Mouse (Mus musculus): ENCODE measurements around the gene Strn. TPM values are rescaled to one million over a fixed set of nuclear protein-coding genes. Genes with fewer than 3 reads are reported as not detected.

Strn gene
- 7.6 and 9.0 TPM in 2 replicates for polyA plus RNA-seq (2014; fragmentation: Nextera tagmentation; extraction: Ambion mirVana)

DNA sequence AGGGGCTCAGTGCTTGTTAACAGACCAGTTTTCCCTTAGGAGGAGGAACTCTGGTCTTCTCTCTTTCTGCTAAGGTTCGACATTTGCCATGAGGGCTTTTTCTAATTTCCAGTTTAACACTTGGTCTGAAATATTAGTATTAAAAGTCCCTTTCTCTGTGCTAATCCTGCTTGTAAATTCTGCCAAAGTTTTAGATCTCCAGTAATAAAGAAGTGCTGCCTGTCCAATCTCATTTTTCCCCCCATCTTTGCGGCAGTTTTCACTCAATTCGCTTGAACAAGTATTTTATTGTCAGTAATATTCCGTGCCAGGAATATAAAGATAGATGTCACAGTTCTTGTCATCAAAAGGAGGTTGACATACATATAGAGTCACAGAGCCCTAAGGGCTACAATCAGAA, at the start of gene Strn:
TSS of gene Strn (minus strand) at position 101 of the 400 bp plus-strand sequence.
- peak within 1 kb of the TSS; percentile 91 for H3K9ac ChIP-seq (replicated peaks; ENCODE audit: low read depth, low read length)
- 25% methylated on average over 4 of the region's 4 CpGs for WGBS
- H3K27ac ChIP-seq (ENCODE audit: low read depth, low read length): peak within 1 kb of the TSS; percentile 62
- H3K9me3 ChIP-seq (ENCODE audit: control insufficient read depth, low read length): no peaks in the 10 kb centered on the region
- no peaks in the 10 kb centered on the region for H3K36me3 ChIP-seq (ENCODE audit: control insufficient read depth, insufficient read depth, low read length)
- peak within 1 kb of the TSS; percentile 96 for H3K4me3 ChIP-seq (ENCODE audit: low read depth, low read length)
- peaks cover 16% of the 10 kb centered on the region; the same call in 1 of the 2 replicates for H3K4me1 ChIP-seq (ENCODE audit: control insufficient read depth, insufficient read depth, low read length)
- no peaks in the 10 kb centered on the region for H3K27me3 ChIP-seq (ENCODE audit: control insufficient read depth, insufficient read depth, low read length)
- no peak for ATAC-seq (ENCODE audit: low read depth)
- H3K4me2 ChIP-seq (ENCODE audit: low read depth, low read length): peak within 1 kb of the TSS; percentile 85

GRCm38 (mm10) chr17:78778765-78779164, 41.8 kb upstream of the Strn start:
- H3K9ac ChIP-seq (replicated peaks; ENCODE audit: low read depth, low read length): no peak overlapping the region
- H3K27me3 ChIP-seq (ENCODE audit: control insufficient read depth, insufficient read depth, low read length): no peaks in the 10 kb centered on the region
- no peaks in the 10 kb centered on the region for H3K9me3 ChIP-seq (ENCODE audit: control insufficient read depth, low read length)
- no peak overlapping the region for H3K27ac ChIP-seq (ENCODE audit: low read depth, low read length)
- H3K4me3 ChIP-seq (ENCODE audit: low read depth, low read length): no peak overlapping the region
- H3K4me2 ChIP-seq (ENCODE audit: low read depth, low read length): no peak overlapping the region
- no peak for ATAC-seq (ENCODE audit: low read depth)
- peaks cover 9% of the 10 kb centered on the region; the same call in 1 of the 2 replicates for H3K36me3 ChIP-seq (ENCODE audit: control insufficient read depth, insufficient read depth, low read length)
- no peaks in the 10 kb centered on the region for H3K4me1 ChIP-seq (ENCODE audit: control insufficient read depth, insufficient read depth, low read length)
- 93% methylated on average over 1 of the region's 1 CpGs for WGBS

DNA sequence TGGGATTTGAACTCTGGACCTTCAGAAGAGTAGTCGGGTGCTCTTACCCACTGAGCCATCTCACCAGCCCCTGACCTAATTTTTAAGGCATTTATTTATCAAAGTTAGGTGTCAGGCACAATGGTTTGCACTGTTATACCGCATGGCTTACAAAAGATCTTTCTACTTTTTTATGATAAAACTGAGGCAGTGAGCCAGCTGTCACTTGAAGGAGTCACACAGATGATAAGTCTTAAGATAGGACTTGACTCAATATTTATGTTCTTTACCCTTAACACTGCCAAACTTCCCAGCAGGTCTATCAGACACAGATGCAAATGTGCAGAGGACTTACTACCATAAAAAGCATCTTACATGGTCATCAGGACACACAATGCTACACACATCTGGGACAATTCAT, 35.3 kb upstream of the Strn start:
- Histone ChIP-seq H3K27ac (ENCODE audit: low read depth, low read length) (no peak overlapping the region), H3K4me2 (ENCODE audit: low read depth, low read length) (no peak overlapping the region), H3K4me1 (ENCODE audit: control insufficient read depth, insufficient read depth, low read length) (no peaks in the 10 kb centered on the region), H3K9ac (replicated peaks; ENCODE audit: low read depth, low read length) (no peak overlapping the region), H3K36me3 (ENCODE audit: control insufficient read depth, insufficient read depth, low read length) (peaks cover 20% of the 10 kb centered on the region; the same call in 1 of the 2 replicates), H3K27me3 (ENCODE audit: control insufficient read depth, insufficient read depth, low read length) (no peaks in the 10 kb centered on the region), H3K4me3 (ENCODE audit: low read depth, low read length) (no peak overlapping the region), H3K9me3 (ENCODE audit: control insufficient read depth, low read length) (no peaks in the 10 kb centered on the region)
- WGBS: 95% methylated on average over 2 of the region's 2 CpGs
- ATAC-seq (ENCODE audit: low read depth): no peak

GRCm38 (mm10) chr17:78770932-78771331, 33.9 kb upstream of the Strn start:
- no peaks in the 10 kb centered on the region for H3K9me3 ChIP-seq (ENCODE audit: control insufficient read depth, low read length)
- no peak overlapping the region for H3K27ac ChIP-seq (ENCODE audit: low read depth, low read length)
- no peak overlapping the region for H3K4me3 ChIP-seq (ENCODE audit: low read depth, low read length)
- H3K27me3 ChIP-seq (ENCODE audit: control insufficient read depth, insufficient read depth, low read length): no peaks in the 10 kb centered on the region
- H3K4me1 ChIP-seq (ENCODE audit: control insufficient read depth, insufficient read depth, low read length): no peaks in the 10 kb centered on the region
- H3K9ac ChIP-seq (replicated peaks; ENCODE audit: low read depth, low read length): no peak overlapping the region
- WGBS: 82% methylated on average over 7 of the region's 7 CpGs
- peaks cover 28% of the 10 kb centered on the region; the same call in 1 of the 2 replicates for H3K36me3 ChIP-seq (ENCODE audit: control insufficient read depth, insufficient read depth, low read length)
- no peak for ATAC-seq (ENCODE audit: low read depth)
- no peak overlapping the region for H3K4me2 ChIP-seq (ENCODE audit: low read depth, low read length)

DNA sequence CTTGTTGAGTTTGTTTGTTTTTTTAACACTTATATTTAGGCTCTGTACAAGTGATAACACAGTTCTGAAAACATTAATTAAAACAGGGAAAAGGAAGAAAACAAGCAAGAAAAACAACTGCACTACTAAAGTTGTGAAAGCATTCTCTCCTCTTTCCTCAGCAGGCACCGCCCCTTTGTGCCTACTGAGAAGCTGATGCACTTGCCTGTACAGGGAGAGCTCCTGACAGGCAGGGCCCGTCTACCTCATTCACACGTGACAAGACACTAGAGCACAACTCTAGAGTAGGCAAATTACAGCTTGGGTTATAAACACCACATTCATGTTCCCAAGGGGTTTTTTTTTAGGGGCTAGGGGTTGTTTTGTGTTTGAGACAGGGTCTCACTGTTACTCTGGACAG, 32.3 kb upstream of the Strn start:
- Histone ChIP-seq H3K27ac (ENCODE audit: low read depth, low read length) (no peak overlapping the region), H3K4me2 (ENCODE audit: low read depth, low read length) (no peak overlapping the region), H3K27me3 (ENCODE audit: control insufficient read depth, insufficient read depth, low read length) (no peaks in the 10 kb centered on the region), H3K9ac (replicated peaks; ENCODE audit: low read depth, low read length) (no peak overlapping the region), H3K9me3 (ENCODE audit: control insufficient read depth, low read length) (no peaks in the 10 kb centered on the region), H3K36me3 (ENCODE audit: control insufficient read depth, insufficient read depth, low read length) (peaks cover 38% of the 10 kb centered on the region), H3K4me1 (ENCODE audit: control insufficient read depth, insufficient read depth, low read length) (no peaks in the 10 kb centered on the region), H3K4me3 (ENCODE audit: low read depth, low read length) (no peak overlapping the region)
- 78% methylated on average over 3 of the region's 3 CpGs for WGBS
- ATAC-seq (ENCODE audit: low read depth): no peak

DNA sequence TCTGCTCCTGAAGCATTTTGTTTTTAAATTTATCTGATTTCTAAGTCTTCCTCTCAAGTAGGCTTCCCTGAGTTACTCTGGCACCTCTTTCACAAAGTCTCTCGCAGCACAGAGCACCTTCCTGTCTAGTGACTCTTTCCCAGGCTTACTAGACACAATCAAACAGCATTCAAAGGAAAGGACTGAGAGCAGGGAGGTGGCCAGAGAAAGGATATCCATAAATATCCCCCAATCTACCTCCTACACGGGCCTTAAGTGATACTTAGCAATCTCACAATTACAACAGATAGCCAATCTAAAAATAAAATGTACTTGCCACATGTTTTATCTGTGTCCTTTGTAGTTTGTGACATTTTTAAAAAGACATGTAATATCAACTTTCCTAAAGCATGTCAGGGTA, 31.9 kb upstream of the Strn start:
- H3K9ac ChIP-seq (replicated peaks; ENCODE audit: low read depth, low read length): no peak overlapping the region
- no peak overlapping the region for H3K4me2 ChIP-seq (ENCODE audit: low read depth, low read length)
- peaks cover 42% of the 10 kb centered on the region for H3K36me3 ChIP-seq (ENCODE audit: control insufficient read depth, insufficient read depth, low read length)
- no peak overlapping the region for H3K27ac ChIP-seq (ENCODE audit: low read depth, low read length)
- H3K9me3 ChIP-seq (ENCODE audit: control insufficient read depth, low read length): no peaks in the 10 kb centered on the region
- no peak overlapping the region for H3K4me3 ChIP-seq (ENCODE audit: low read depth, low read length)
- no peak for ATAC-seq (ENCODE audit: low read depth)
- no peaks in the 10 kb centered on the region for H3K27me3 ChIP-seq (ENCODE audit: control insufficient read depth, insufficient read depth, low read length)
- no peaks in the 10 kb centered on the region for H3K4me1 ChIP-seq (ENCODE audit: control insufficient read depth, insufficient read depth, low read length)
- 76% methylated on average over 2 of the region's 2 CpGs for WGBS

- WGBS: 70% methylated on average over 8 of the region's 8 CpGs
- H3K4me3 ChIP-seq (ENCODE audit: low read depth, low read length): no peak overlapping the region
- no peaks in the 10 kb centered on the region for H3K9me3 ChIP-seq (ENCODE audit: control insufficient read depth, low read length)
- no peaks in the 10 kb centered on the region for H3K27me3 ChIP-seq (ENCODE audit: control insufficient read depth, insufficient read depth, low read length)
- no peak for ATAC-seq (ENCODE audit: low read depth)
- peaks cover 37% of the 10 kb centered on the region for H3K36me3 ChIP-seq (ENCODE audit: control insufficient read depth, insufficient read depth, low read length)
- no peaks in the 10 kb centered on the region for H3K4me1 ChIP-seq (ENCODE audit: control insufficient read depth, insufficient read depth, low read length)
- no peak overlapping the region for H3K4me2 ChIP-seq (ENCODE audit: low read depth, low read length)
- H3K27ac ChIP-seq (ENCODE audit: low read depth, low read length): no peak overlapping the region
- no peak overlapping the region for H3K9ac ChIP-seq (replicated peaks; ENCODE audit: low read depth, low read length)
These were observed 30.6 kb upstream of the Strn start for GRCm38 (mm10) chr17:78767546-78767945.

GRCm38 (mm10) chr17:78766084-78766483, 29.1 kb upstream of the Strn start:
- 88% methylated on average over 7 of the region's 7 CpGs for WGBS
- Histone ChIP-seq H3K4me1 (ENCODE audit: control insufficient read depth, insufficient read depth, low read length) (no peaks in the 10 kb centered on the region), H3K36me3 (ENCODE audit: control insufficient read depth, insufficient read depth, low read length) (peaks cover 46% of the 10 kb centered on the region), H3K27ac (ENCODE audit: low read depth, low read length) (no peak overlapping the region), H3K4me2 (ENCODE audit: low read depth, low read length) (no peak overlapping the region), H3K9me3 (ENCODE audit: control insufficient read depth, low read length) (no peaks in the 10 kb centered on the region), H3K27me3 (ENCODE audit: control insufficient read depth, insufficient read depth, low read length) (no peaks in the 10 kb centered on the region), H3K4me3 (ENCODE audit: low read depth, low read length) (no peak overlapping the region), H3K9ac (replicated peaks; ENCODE audit: low read depth, low read length) (no peak overlapping the region)
- no peak for ATAC-seq (ENCODE audit: low read depth)

DNA sequence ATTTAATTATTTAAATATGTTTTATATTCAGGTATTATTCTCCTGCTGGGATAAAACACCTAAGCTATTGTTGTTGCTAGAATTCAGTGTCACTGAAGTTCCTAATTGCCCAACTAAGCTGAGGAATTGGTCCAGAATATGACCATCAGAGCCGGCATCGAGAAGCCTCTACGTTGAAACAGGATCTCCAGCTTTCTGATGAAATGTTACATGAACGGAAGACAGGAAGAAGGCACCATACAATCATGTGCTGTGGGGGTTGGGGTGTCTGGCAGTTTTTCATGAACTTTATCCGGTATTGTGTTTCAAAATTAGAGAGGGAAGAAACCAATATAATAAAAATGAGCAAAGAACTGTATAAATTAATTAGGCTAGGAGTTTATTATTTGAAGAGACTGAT, 26.3 kb upstream of the Strn start:
- Histone ChIP-seq H3K4me3 (ENCODE audit: low read depth, low read length) (no peak overlapping the region), H3K9ac (replicated peaks; ENCODE audit: low read depth, low read length) (no peak overlapping the region), H3K9me3 (ENCODE audit: control insufficient read depth, low read length) (no peaks in the 10 kb centered on the region), H3K36me3 (ENCODE audit: control insufficient read depth, insufficient read depth, low read length) (peaks cover 41% of the 10 kb centered on the region), H3K27ac (ENCODE audit: low read depth, low read length) (no peak overlapping the region), H3K4me2 (ENCODE audit: low read depth, low read length) (no peak overlapping the region), H3K27me3 (ENCODE audit: control insufficient read depth, insufficient read depth, low read length) (no peaks in the 10 kb centered on the region), H3K4me1 (ENCODE audit: control insufficient read depth, insufficient read depth, low read length) (no peaks in the 10 kb centered on the region)
- ATAC-seq (ENCODE audit: low read depth): no peak
- WGBS: 92% methylated on average over 5 of the region's 5 CpGs
